Mouse (Mus musculus) small intestine, adult 10 weeks (tissue): ENCODE measurements around the gene Gm13539. TPM values are rescaled to one million over a fixed set of nuclear protein-coding genes. Genes with fewer than 3 reads are reported as not detected.

ENCODE experiments used
- polyA plus RNA-seq: library from polyadenylated mRNA; stranded (reverse); fragments of 350-450 nt; fragmentation: Illumina TruSeq; extraction: RNeasy Lipid Tissue Mini Kit (QIAGEN cat#74804); gene quantifications from one replicate; pipeline ENCODE4 v1.2.3, GENCODE M21; 2014; ENCODE audit warnings: low replicate concordance

The Gm13539 gene
- polyA plus RNA-seq = not detected

GRCm38 (mm10) chr2:25781957-25782356, at the start of gene Gm13539:
Gene Gm13539, plus strand, starts transcription at chr2:25782257.

DNA sequence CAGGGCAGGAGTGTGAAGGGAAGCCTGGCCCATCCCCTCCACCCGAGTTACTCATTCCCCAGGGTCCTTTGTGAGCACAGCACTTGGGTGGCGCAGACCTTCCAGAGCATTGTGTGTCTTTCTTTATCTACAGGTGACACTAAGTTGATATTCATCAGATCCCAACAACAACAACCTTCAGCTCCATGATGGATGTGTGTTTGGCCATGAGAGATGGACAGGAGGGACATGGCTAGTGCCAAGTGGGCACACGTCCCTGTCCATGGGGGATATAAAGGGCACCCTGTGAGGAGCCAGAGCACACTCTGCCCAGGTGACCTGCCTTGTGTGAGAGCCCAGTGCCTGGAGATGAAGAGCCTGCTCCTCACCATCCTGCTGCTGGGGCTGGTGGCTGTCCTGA, 45.3 kb upstream of the Gm13539 start, which contains the start of gene Obp2b:
Gene Obp2b (plus strand): TSS at position 301 of the 400 bp plus-strand sequence.

GRCm38 (mm10) chr2:25765269-25765668, 16.8 kb upstream of the Gm13539 start, which contains the start of gene Lcn3:
Gene Lcn3, plus strand, starts transcription at chr2:25765569.

GRCm38 (mm10) chr2:25776717-25777116, 5.3 kb upstream of the Gm13539 start, which contains the start of gene Lcn11:
Gene Lcn11, plus strand, starts transcription at chr2:25777017.

DNA sequence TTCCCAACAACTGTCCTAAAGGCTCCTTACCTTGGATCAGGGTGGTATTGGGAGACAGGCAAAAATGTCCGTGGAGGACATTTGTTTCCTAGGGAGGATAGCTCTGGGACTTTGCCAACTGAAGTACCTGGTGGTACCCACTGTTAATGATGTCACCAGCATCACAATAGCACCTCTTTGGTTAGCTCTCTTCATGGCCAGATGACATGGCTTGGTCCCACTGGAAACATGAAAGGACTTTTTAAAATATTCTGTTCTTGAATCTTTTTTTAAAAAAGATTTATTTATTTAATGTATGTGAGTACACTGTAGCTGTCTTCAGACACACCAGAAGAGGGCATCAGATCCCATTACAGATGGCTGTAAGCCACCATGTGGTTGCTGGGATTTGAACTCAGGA, 33.7 kb downstream of the Gm13539 start, which contains the start of gene Glt6d1:
Gene Glt6d1 (minus strand): TSS at position 101 of the 400 bp plus-strand sequence.

DNA sequence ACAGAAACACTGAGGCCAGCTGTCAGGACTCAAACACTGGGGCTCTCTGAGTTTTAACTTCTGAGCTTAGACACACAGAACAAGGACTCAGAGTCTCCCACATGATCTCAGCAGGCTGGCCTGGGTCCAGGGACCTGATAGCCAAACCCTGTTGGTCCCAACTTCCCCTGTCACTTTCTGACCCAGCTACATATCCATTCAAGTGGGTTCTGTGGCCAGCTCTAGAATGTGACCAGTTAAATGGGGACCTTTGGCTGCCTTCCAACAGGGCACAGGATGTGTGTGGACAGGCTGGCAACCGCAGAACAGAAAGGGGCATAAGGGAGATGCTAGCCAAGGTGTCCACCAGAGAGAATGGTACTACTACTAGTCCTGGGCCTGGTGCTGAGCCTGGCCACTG, 40.7 kb downstream of the Gm13539 start, which contains the start of gene Lcn9:
Gene Lcn9 (plus strand): TSS at position 348 of the 400 bp plus-strand sequence.

Other genes starting within 250 kb of the Gm13539 start
- 0.78 TPM for gene Traf2, start 235.3 kb upstream of the Gm13539 start, polyA plus RNA-seq
- gene Edf1, start 224.4 kb upstream of the Gm13539 start, polyA plus RNA-seq = 1.6 TPM
- not detected for gene Mamdc4, start 207.4 kb upstream of the Gm13539 start, polyA plus RNA-seq
- gene Phpt1, start 207.0 kb upstream of the Gm13539 start, polyA plus RNA-seq = not detected
- not detected for gene Ajm1, start 200.5 kb upstream of the Gm13539 start, polyA plus RNA-seq
- 29.1 TPM for gene Rabl6, start 173.7 kb upstream of the Gm13539 start, polyA plus RNA-seq
- not detected for gene Ccdc183, start 164.6 kb upstream of the Gm13539 start, polyA plus RNA-seq
- 0.85 TPM for gene Tmem141, start 160.3 kb upstream of the Gm13539 start, polyA plus RNA-seq
- not detected for gene Fcna, start 154.2 kb upstream of the Gm13539 start, polyA plus RNA-seq
- gene Lcn8, start 129.1 kb upstream of the Gm13539 start, polyA plus RNA-seq = not detected
- not detected for gene Lcn5, start 124.3 kb upstream of the Gm13539 start, polyA plus RNA-seq
- gene Lcn6, start 105.5 kb upstream of the Gm13539 start, polyA plus RNA-seq = not detected
- not detected for gene Lcn10, start 99.5 kb upstream of the Gm13539 start, polyA plus RNA-seq
- gene Obp2a, start 82.2 kb upstream of the Gm13539 start, polyA plus RNA-seq = not detected
- 5.2 TPM for gene Bmyc, start 75.5 kb upstream of the Gm13539 start, polyA plus RNA-seq
- not detected for gene Obp2b, start 45.2 kb upstream of the Gm13539 start, polyA plus RNA-seq
- gene Lcn3, start 16.7 kb upstream of the Gm13539 start, polyA plus RNA-seq = not detected
- gene Lcn11, start 5.2 kb upstream of the Gm13539 start, polyA plus RNA-seq = not detected
- not detected for gene Glt6d1, start 33.6 kb downstream of the Gm13539 start, polyA plus RNA-seq
- gene Lcn9, start 40.9 kb downstream of the Gm13539 start, polyA plus RNA-seq = not detected
- not detected for gene Sohlh1, start 65.0 kb downstream of the Gm13539 start, polyA plus RNA-seq
- 0.07 TPM for gene Kcnt1, start 81.5 kb downstream of the Gm13539 start, polyA plus RNA-seq
- 12.3 TPM for gene Camsap1, start 201.0 kb downstream of the Gm13539 start, polyA plus RNA-seq
- 27.2 TPM for gene Ubac1, start 239.5 kb downstream of the Gm13539 start, polyA plus RNA-seq